Mouse (Mus musculus) retina, postnatal 1 day (tissue): ENCODE results near the gene Alk.

Source experiments
- DNase-seq: peaks from one replicate; pipeline ENCODE4 v3.0.0-alpha.2; 2012

Gene Alk

GRCm38 (mm10) chr17:71955011-71955410, 649.4 kb downstream of the Alk start:
- DNase-seq: no peak

- peak; percentile 23 for DNase-seq
Observed at GRCm38 (mm10) chr17:71954217-71954844, 650.1 kb downstream of the Alk start.

- no peak for DNase-seq
Observed at GRCm38 (mm10) chr17:71950968-71951367, 653.5 kb downstream of the Alk start.

- DNase-seq: no peak
Observed at GRCm38 (mm10) chr17:71948687-71949086, 655.7 kb downstream of the Alk start.

GRCm38 (mm10) chr17:71947452-71947851, 657.0 kb downstream of the Alk start:
- peak; percentile 92 for DNase-seq

GRCm38 (mm10) chr17:71944020-71944419, 660.4 kb downstream of the Alk start:
- DNase-seq: no peak

- no peak for DNase-seq
Observed at GRCm38 (mm10) chr17:71942052-71942451, 662.4 kb downstream of the Alk start.

- peak; percentile 66 for DNase-seq
Observed at GRCm38 (mm10) chr17:71941436-71941835, 663.0 kb downstream of the Alk start.

GRCm38 (mm10) chr17:71936681-71937080, 667.7 kb downstream of the Alk start:
- no peak for DNase-seq

- DNase-seq: no peak
Observed at GRCm38 (mm10) chr17:71935837-71936236, 668.6 kb downstream of the Alk start.

- no peak for DNase-seq
Observed at GRCm38 (mm10) chr17:71935336-71935735, 669.1 kb downstream of the Alk start.

GRCm38 (mm10) chr17:71914941-71915340, 689.5 kb downstream of the Alk start:
- no peak for DNase-seq

- DNase-seq: no peak
Observed at GRCm38 (mm10) chr17:71914541-71914940, 689.9 kb downstream of the Alk start.

GRCm38 (mm10) chr17:71913188-71913587, 691.2 kb downstream of the Alk start:
- DNase-seq: no peak

- peak; percentile 37 for DNase-seq
Observed at GRCm38 (mm10) chr17:71909107-71909506, 695.3 kb downstream of the Alk start.

GRCm38 (mm10) chr17:71881369-71881768, 723.1 kb downstream of the Alk start:
- DNase-seq: no peak

- DNase-seq: no peak
Observed at GRCm38 (mm10) chr17:71875492-71875891, 728.9 kb downstream of the Alk start.

GRCm38 (mm10) chr17:71874795-71875194, 729.6 kb downstream of the Alk start:
- no peak for DNase-seq

GRCm38 (mm10) chr17:71874077-71874476, 730.4 kb downstream of the Alk start:
- DNase-seq: peak; percentile 71

GRCm38 (mm10) chr17:71872976-71873375, 731.5 kb downstream of the Alk start:
- peak; percentile 40 for DNase-seq

GRCm38 (mm10) chr17:71871981-71872380, 732.4 kb downstream of the Alk start:
- DNase-seq: no peak

GRCm38 (mm10) chr17:71870641-71871040, 733.8 kb downstream of the Alk start:
- DNase-seq: no peak

- no peak for DNase-seq
Observed at GRCm38 (mm10) chr17:71870232-71870621, 734.2 kb downstream of the Alk start.

GRCm38 (mm10) chr17:71869372-71870231, 734.8 kb downstream of the Alk start:
- DNase-seq: peak; percentile 73
